Mouse (Mus musculus) lung, embryonic 14.5 days (tissue): ENCODE measurements around the gene Bpifb5. TPM values are rescaled to one million over a fixed set of nuclear protein-coding genes. Genes with fewer than 3 reads are reported as not detected.
A peak's percentile ranks its signal among the peaks of the same experiment; 100 is the strongest.

Source experiments
- ATAC-seq: fragments of 200-750 bp; cut with Nextera tagmentation; 2 replicates; pipeline ENCODE4 v1.8.0; 2017; ENCODE audit warnings: mild to moderate bottlenecking, moderate TSS enrichment, moderate library complexity; ENCODE audit not compliant: insufficient read depth
- DNase-seq: peaks from one replicate; pipeline ENCODE4 v3.0.0-alpha.2; 2015
- H3K27ac ChIP-seq: fragments of 300-500 bp; sonication (generic); 2 replicates; pipeline ENCODE4 v1.5.1; 2014; ENCODE audit warnings: low read depth, mild to moderate bottlenecking, moderate library complexity
- H3K27me3 ChIP-seq: fragments of 300-500 bp; sonication (generic); 2 replicates; pipeline ENCODE4 v1.6.1; 2014; ENCODE audit warnings: low read length, control low read depth; ENCODE audit not compliant: insufficient read depth
- H3K36me3 ChIP-seq: fragments of 300-500 bp; sonication (generic); 2 replicates; pipeline ENCODE4 v1.6.1; 2014; ENCODE audit warnings: control low read depth; ENCODE audit not compliant: insufficient read depth
- H3K4me1 ChIP-seq: fragments of 300-500 bp; sonication (generic); 2 replicates; pipeline ENCODE4 v1.6.1; 2014; ENCODE audit warnings: antibody characterized with exemption, control low read depth; ENCODE audit not compliant: insufficient read depth
- H3K4me2 ChIP-seq: fragments of 300-500 bp; sonication (generic); 2 replicates; pipeline ENCODE4 v1.6.1; 2014; ENCODE audit warnings: mild to moderate bottlenecking
- H3K4me3 ChIP-seq: fragments of 300-500 bp; sonication (generic); 2 replicates; pipeline ENCODE4 v1.5.1; 2014; ENCODE audit warnings: low read depth, low read length
- H3K9ac ChIP-seq: fragments of 300-500 bp; sonication (generic); 2 replicates; pipeline ENCODE4 v1.6.1; 2014
- H3K9me3 ChIP-seq: fragments of 300-500 bp; sonication (generic); 2 replicates; pipeline ENCODE4 v1.6.1; 2016; ENCODE audit warnings: low read depth, low read length, control low read depth
- CTCF ChIP-seq: IDR thresholded peaks from 2 replicates; pipeline ENCODE4 v1.5.1; 2016; ENCODE audit warnings: antibody characterized with exemption, low read depth
- WGBS: fragments of 180-500 bp; shearing (Covaris S2); extraction: QIAGEN DNeasy Blood & Tissue Kit; methylation state at CpG from one replicate; pipeline ENCODE4 v1.1.7; 2014; 5-methylcytosine and 5-hydroxymethylcytosine counted together
- polyA plus RNA-seq: library from polyadenylated mRNA; unstranded; fragments of >200 nt; fragmentation: Nextera tagmentation; extraction: Ambion mirVana; gene quantifications from 2 replicates; pipeline ENCODE4 v1.2.1, GENCODE M21; 2014

The Bpifb5 gene
- polyA plus RNA-seq, 1 experiment from 2014 or later: 2.0 TPM

- DNase-seq: no peak
- H3K36me3 ChIP-seq: no peaks in the 10 kb centered on the region
- no peak within 1 kb of the TSS for H3K4me3 ChIP-seq
- WGBS: 74% methylated on average over 11 of the region's 11 CpGs
- H3K9ac ChIP-seq: no peak within 1 kb of the TSS
- no peak within 1 kb of the TSS for H3K27ac ChIP-seq
- peak; percentile 32; the same call in 1 of the 2 replicates for TF ChIP-seq CTCF
- H3K27me3 ChIP-seq: no peaks in the 10 kb centered on the region
- no peaks in the 10 kb centered on the region for H3K4me1 ChIP-seq
- no peak within 1 kb of the TSS for H3K4me2 ChIP-seq
- no peaks in the 10 kb centered on the region for H3K9me3 ChIP-seq
- ATAC-seq: no peak
Observed at GRCm38 (mm10) chr2:154190546-154191258, 32.8 kb upstream of the Bpifb5 start, which contains the start of gene Bpifb1. Bpifb1 (plus strand) TSS chr2:154190818.

- no peaks in the 10 kb centered on the region for H3K9me3 ChIP-seq
- no peak for TF ChIP-seq CTCF
- DNase-seq: no peak
- H3K4me2 ChIP-seq: no peak overlapping the region
- no peak for ATAC-seq
- no peak overlapping the region for H3K9ac ChIP-seq
- 73% methylated on average over 2 of the region's 2 CpGs for WGBS
- H3K27me3 ChIP-seq: no peaks in the 10 kb centered on the region
- no peak overlapping the region for H3K27ac ChIP-seq
- H3K36me3 ChIP-seq: no peaks in the 10 kb centered on the region
- no peak overlapping the region for H3K4me3 ChIP-seq
- no peaks in the 10 kb centered on the region for H3K4me1 ChIP-seq
Observed at GRCm38 (mm10) chr2:154192141-154192540, 31.4 kb upstream of the Bpifb5 start.

- Histone ChIP-seq H3K9me3 (no peaks in the 10 kb centered on the region), H3K4me1 (no peaks in the 10 kb centered on the region), H3K9ac (no peak overlapping the region), H3K4me2 (no peak overlapping the region), H3K36me3 (no peaks in the 10 kb centered on the region), H3K27me3 (no peaks in the 10 kb centered on the region), H3K4me3 (no peak overlapping the region), H3K27ac (no peak overlapping the region)
- WGBS: 83% methylated on average over 4 of the region's 4 CpGs
- no peak for DNase-seq
- ATAC-seq: no peak
- no peak for TF ChIP-seq CTCF
Observed at GRCm38 (mm10) chr2:154193071-154193470, 30.5 kb upstream of the Bpifb5 start.

DNA sequence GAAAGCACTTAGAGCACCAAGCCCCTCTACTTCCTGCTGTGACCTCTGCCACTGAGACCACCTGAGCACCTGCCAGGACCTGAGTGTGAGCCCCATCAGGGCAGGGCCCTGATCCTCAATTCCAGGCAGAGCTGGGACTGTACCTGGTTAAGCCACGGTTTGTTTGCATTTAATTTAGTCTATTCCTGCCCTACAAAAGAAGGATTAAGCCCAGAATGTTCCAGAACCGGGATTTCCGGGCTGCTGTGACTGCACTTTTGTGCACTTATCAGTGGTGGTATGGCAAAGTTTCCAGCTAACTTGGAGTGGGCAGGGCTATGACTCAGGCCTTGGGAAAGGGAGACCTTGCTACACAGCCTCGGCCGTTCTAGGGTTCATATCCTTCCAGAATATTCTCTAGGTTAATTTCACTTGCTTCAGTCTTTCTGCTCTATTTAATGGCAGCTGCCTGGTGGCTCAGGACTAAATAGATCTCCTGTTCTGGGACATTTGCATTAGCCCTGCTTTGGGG, 29.5 kb upstream of the Bpifb5 start:
- no peak overlapping the region for H3K27ac ChIP-seq
- ATAC-seq: no peak
- H3K36me3 ChIP-seq: no peaks in the 10 kb centered on the region
- no peaks in the 10 kb centered on the region for H3K9me3 ChIP-seq
- TF ChIP-seq CTCF: no peak
- H3K4me3 ChIP-seq: no peak overlapping the region
- H3K4me1 ChIP-seq: no peaks in the 10 kb centered on the region
- H3K4me2 ChIP-seq: no peak overlapping the region
- no peak for DNase-seq
- 53% methylated on average over 5 of the region's 5 CpGs for WGBS
- H3K9ac ChIP-seq: no peak overlapping the region
- H3K27me3 ChIP-seq: no peaks in the 10 kb centered on the region

DNA sequence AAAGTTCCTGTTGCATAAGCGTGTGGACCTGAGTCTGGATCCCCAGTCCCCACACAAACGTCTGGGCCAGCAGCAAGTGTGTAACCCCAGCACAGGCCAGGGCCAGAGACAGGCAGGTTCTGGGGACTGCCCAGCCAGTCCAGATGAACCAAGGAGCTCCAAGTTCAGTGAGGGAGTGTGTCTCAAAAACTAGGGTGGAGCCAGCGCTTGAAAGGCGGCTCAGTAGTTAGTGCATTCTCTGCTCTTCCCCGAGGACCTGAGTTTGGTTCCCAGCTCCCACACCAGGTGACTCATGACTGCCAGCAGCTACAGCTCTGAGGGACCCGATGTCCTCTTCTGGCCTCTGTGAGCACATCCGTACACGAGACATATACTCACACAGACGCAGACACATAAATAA, 26.5 kb upstream of the Bpifb5 start:
- H3K27ac ChIP-seq: no peak overlapping the region
- H3K36me3 ChIP-seq: no peaks in the 10 kb centered on the region
- DNase-seq (no peak), ATAC-seq (no peak)
- H3K4me1 ChIP-seq: no peaks in the 10 kb centered on the region
- no peak overlapping the region for H3K4me3 ChIP-seq
- no peaks in the 10 kb centered on the region for H3K27me3 ChIP-seq
- no peak overlapping the region for H3K4me2 ChIP-seq
- H3K9ac ChIP-seq: no peak overlapping the region
- 87% methylated on average over 9 of the region's 9 CpGs for WGBS
- no peak for TF ChIP-seq CTCF
- no peaks in the 10 kb centered on the region for H3K9me3 ChIP-seq

DNA sequence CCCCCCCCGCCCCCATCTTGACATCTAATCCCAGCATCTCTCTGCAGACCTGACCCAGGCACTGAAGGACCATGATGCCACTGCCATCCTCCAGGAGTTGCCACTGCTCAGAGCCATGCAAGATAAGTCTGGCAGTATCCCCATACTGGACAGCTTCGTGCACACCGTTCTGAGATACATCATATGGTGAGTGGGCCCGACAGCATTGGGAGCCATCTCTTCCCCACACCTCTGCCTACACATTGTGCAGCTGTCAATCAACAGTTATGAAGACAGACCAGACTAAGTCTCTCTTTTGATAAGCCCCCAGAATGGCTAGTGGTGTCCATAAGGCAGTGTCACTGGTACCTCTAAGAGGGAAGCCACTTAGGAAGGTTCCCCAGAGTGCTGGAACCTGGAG, 18.9 kb upstream of the Bpifb5 start:
- ATAC-seq (no peak), DNase-seq (no peak)
- H3K4me2 ChIP-seq: no peak overlapping the region
- no peak overlapping the region for H3K27ac ChIP-seq
- H3K4me3 ChIP-seq: no peak overlapping the region
- H3K4me1 ChIP-seq: no peaks in the 10 kb centered on the region
- no peaks in the 10 kb centered on the region for H3K9me3 ChIP-seq
- no peaks in the 10 kb centered on the region for H3K27me3 ChIP-seq
- 81% methylated on average over 4 of the region's 4 CpGs for WGBS
- no peak overlapping the region for H3K9ac ChIP-seq
- no peaks in the 10 kb centered on the region for H3K36me3 ChIP-seq
- no peak for TF ChIP-seq CTCF

DNA sequence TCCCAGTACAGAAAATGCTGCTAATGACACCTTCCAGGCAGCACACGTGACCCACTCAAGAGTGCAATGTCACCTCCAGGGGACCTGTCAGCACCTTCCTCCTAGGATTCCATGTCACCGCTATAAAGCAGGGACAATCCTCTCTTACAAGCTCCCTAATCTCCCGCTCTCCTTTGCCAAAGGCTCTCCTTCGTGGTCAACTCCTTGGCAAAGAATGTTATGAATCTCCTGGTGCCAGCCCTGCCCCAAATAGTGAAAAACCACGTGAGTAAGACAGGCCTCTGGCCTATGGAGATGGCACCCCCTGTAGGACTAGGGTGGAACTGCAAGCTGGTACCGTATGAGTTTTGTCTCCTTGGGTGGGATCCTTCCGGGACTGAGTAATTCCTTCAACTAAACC, 16.6 kb upstream of the Bpifb5 start:
- H3K9me3 ChIP-seq: no peaks in the 10 kb centered on the region
- peak; percentile 72 for TF ChIP-seq CTCF
- no peaks in the 10 kb centered on the region for H3K36me3 ChIP-seq
- H3K4me3 ChIP-seq: no peak overlapping the region
- no peak overlapping the region for H3K27ac ChIP-seq
- no peaks in the 10 kb centered on the region for H3K27me3 ChIP-seq
- no peak overlapping the region for H3K4me2 ChIP-seq
- H3K9ac ChIP-seq: no peak overlapping the region
- DNase-seq (peak; percentile 42), ATAC-seq (no peak)
- no peaks in the 10 kb centered on the region for H3K4me1 ChIP-seq
- 50% methylated on average over 7 of the region's 7 CpGs for WGBS
